Mouse (Mus musculus) myocyte (in vitro differentiated cells): Measurements from ENCODE around the gene Gm7714.

Source experiments
- CEBPB ChIP-seq: IDR thresholded peaks from 2 replicates; pipeline ENCODE4 v1.6.1; 2011; ENCODE audit warnings: mild to moderate bottlenecking, moderate library complexity; ENCODE audit not compliant: poor library complexity, insufficient read depth, severe bottlenecking
- E2F4 ChIP-seq: IDR thresholded peaks from one replicate; pipeline ENCODE4 v1.6.1; 2011; ENCODE audit warnings: mild to moderate bottlenecking, control low read depth, moderate library complexity; ENCODE audit not compliant: insufficient read depth
- MAX ChIP-seq: IDR thresholded peaks from one replicate; pipeline ENCODE4 v1.6.1; 2011; ENCODE audit warnings: low read depth, mild to moderate bottlenecking, control low read depth
- MYOD1 ChIP-seq, 3 experiments: IDR thresholded peaks; one replicate each; pipeline ENCODE4 v1.6.1; 2011; ENCODE audit warnings: control low read depth in 2 of 3, low read depth in 2 of 3, mild to moderate bottlenecking in 2 of 3, moderate library complexity in 1 of 3; ENCODE audit not compliant: insufficient read length in 2 of 3, control insufficient read depth in 1 of 3
- MYOG ChIP-seq, 3 experiments: IDR thresholded peaks; one replicate each; pipeline ENCODE4 v1.6.1; 2011; ENCODE audit warnings: control low read depth in 2 of 3, low read depth in 2 of 3, mild to moderate bottlenecking in 2 of 3; ENCODE audit not compliant: insufficient read length in 2 of 3, control insufficient read depth in 1 of 3, insufficient read depth in 1 of 3
- POLR2A ChIP-seq: IDR thresholded peaks from one replicate; pipeline ENCODE4 v1.6.1; 2011; ENCODE audit warnings: low read depth, mild to moderate bottlenecking, control low read depth, moderate library complexity; ENCODE audit not compliant: insufficient read length
- POLR2AphosphoS2 ChIP-seq: IDR thresholded peaks from one replicate; pipeline ENCODE4 v1.6.1; 2011; ENCODE audit warnings: low read depth, control low read depth; ENCODE audit not compliant: insufficient read length
- REST ChIP-seq: IDR thresholded peaks from one replicate; pipeline ENCODE4 v1.6.1; 2011; ENCODE audit warnings: mild to moderate bottlenecking, control low read depth, moderate library complexity; ENCODE audit not compliant: insufficient read depth, insufficient read length
- TCF12 ChIP-seq: IDR thresholded peaks from one replicate; pipeline ENCODE4 v1.6.1; 2011; ENCODE audit warnings: mild to moderate bottlenecking, control low read depth; ENCODE audit not compliant: poor library complexity, insufficient read depth, severe bottlenecking
- TCF3 ChIP-seq: IDR thresholded peaks from one replicate; pipeline ENCODE4 v1.6.1; 2011; ENCODE audit warnings: low read depth, control low read depth; ENCODE audit not compliant: insufficient read length
- USF1 ChIP-seq: IDR thresholded peaks from one replicate; pipeline ENCODE4 v1.6.1; 2011; ENCODE audit warnings: low read depth, mild to moderate bottlenecking, control low read depth, moderate library complexity

DNA sequence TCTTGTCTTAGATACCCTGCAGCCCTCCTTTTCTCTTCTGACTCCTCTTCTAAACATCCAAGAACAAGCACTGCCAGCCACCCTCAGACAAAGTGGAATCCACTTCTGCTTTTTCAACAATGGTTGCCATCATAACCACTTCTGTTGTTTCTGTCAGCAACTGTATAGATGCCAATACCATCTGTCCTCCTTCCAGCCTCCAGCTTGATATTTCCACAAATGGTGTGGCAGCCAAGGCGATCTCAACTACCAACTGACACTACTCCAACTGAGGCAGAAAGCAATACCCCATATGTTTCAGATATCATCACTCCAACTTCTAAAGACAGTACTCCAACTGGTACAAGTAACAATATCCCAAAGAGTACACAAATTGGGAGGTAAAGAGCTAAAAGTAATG, 12.2 kb upstream of the Gm7714 start:
- TF ChIP-seq POLR2A (no peak), E2F4 (no peak), POLR2AphosphoS2 (no peak), MYOG (IDR thresholded peaks at IDR 0.05; ENCODE audit: control insufficient read depth in 1 of 3, insufficient read depth in 1 of 3, insufficient read length in 2 of 3, low read depth in 2 of 3) (no peak), CEBPB (no peak), TCF12 (no peak), TCF3 (no peak), USF1 (no peak), MAX (no peak), REST (no peak), MYOD1 (IDR thresholded peaks at IDR 0.05; ENCODE audit: control insufficient read depth in 1 of 3, insufficient read length in 2 of 3, low read depth in 2 of 3) (no peak)
